Mouse (Mus musculus): ENCODE data around the gene Pde4c. TPM values are rescaled to one million over a fixed set of nuclear protein-coding genes. Genes with fewer than 3 reads are reported as not detected.

The Pde4c gene
- polyA plus RNA-seq, 1 experiment, result not detected

DNA sequence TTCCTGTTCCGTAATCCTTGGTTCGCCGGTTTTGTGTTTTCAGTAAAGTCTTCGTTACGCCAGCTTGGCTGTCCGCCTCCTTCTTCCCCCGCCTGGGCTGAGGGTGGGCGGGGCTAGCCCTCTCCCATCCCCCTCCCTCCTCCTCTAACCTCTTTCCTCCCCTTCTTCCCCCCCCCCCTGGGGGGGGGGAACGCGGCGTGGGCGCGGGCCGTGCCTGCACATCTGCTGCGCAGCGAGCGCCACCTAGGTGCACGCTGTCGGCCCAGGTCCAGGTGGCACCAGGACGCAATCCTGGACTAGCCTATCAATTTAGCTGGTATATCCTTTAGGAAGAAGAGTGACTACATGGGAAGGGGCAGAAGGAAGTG lies 23.0 kb upstream of the Pde4c start:
- Histone ChIP-seq H3K4me3 (ENCODE audit: insufficient read depth, low read depth, low read length) (peak overlapping the region; percentile 81), H3K4me1 (ENCODE audit: control insufficient read depth, insufficient read depth, low read length) (peaks cover 37% of the 10 kb centered on the region), H3K27ac (ENCODE audit: insufficient read depth, low read depth, low read length) (peak overlapping the region; percentile 58)
- under 1% methylated on average over 20 of the region's 20 CpGs for WGBS
- TF ChIP-seq CTCF (IDR thresholded peaks at IDR 0.05; ENCODE audit: insufficient read depth, low read depth, low read length), result peak; percentile 78
- TF ChIP-seq POLR2A (IDR thresholded peaks at IDR 0.05; ENCODE audit: insufficient read depth, low read depth, low read length), result 0 out of 2 replicates have a peak, but pooled peaks have one; percentile 4

DNA sequence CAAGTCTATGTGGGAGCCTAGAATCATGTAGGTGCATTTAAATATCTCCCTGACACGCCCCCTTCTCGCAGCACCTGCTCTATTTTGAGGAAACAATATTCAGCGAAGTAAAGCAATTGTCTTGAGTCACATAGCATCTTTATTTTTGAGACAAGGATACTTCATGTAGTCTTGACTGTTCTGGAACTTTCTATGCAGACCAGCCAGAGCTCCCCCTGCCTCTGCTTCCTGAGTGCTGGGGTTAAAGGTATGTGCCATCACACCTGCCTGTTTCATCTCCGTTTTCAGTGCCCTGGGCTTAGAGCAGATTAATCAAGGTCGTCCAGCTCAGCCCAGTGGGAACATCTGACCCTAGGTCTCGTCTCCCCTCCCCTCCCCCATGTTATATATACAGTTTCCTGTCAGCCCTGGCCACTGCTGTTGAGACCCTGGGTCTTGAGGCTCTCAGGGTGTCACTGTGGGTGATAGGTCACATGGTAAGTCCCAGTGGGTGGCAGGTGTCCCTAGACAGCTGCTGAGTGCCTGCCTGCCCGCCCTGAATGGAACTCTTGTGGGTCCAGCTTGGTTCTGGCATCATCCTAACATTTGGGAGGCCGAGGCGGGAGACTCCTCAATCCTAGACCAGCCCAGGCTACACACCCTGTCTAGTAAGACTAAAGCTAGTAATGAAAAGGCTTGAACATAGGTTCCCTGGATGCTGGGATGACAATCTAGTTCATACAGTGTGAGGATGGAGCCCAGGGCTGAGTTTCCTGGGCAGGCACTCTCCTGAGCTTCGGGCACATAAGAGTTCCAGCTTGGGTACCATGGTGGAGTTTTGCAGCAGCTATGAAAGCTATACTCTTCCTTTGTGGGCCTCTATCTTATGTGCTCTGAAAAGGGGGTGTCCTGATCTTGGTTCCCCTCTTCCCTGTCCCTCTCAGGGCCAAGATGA lies 22.2 kb upstream of the Pde4c start:
- H3K4me1 ChIP-seq (ENCODE audit: control insufficient read depth, insufficient read depth, low read length), result peaks cover 32% of the 10 kb centered on the region
- H3K27ac ChIP-seq (ENCODE audit: insufficient read depth, low read depth, low read length), result peak overlapping the region; percentile 58
- 39% methylated on average over 10 of the region's 10 CpGs for WGBS
- TF ChIP-seq POLR2A (IDR thresholded peaks at IDR 0.05; ENCODE audit: insufficient read depth, low read depth, low read length), result no peak
- no peak for TF ChIP-seq CTCF (IDR thresholded peaks at IDR 0.05; ENCODE audit: insufficient read depth, low read depth, low read length)
- H3K4me3 ChIP-seq (ENCODE audit: insufficient read depth, low read depth, low read length), result peak overlapping the region; percentile 81

DNA sequence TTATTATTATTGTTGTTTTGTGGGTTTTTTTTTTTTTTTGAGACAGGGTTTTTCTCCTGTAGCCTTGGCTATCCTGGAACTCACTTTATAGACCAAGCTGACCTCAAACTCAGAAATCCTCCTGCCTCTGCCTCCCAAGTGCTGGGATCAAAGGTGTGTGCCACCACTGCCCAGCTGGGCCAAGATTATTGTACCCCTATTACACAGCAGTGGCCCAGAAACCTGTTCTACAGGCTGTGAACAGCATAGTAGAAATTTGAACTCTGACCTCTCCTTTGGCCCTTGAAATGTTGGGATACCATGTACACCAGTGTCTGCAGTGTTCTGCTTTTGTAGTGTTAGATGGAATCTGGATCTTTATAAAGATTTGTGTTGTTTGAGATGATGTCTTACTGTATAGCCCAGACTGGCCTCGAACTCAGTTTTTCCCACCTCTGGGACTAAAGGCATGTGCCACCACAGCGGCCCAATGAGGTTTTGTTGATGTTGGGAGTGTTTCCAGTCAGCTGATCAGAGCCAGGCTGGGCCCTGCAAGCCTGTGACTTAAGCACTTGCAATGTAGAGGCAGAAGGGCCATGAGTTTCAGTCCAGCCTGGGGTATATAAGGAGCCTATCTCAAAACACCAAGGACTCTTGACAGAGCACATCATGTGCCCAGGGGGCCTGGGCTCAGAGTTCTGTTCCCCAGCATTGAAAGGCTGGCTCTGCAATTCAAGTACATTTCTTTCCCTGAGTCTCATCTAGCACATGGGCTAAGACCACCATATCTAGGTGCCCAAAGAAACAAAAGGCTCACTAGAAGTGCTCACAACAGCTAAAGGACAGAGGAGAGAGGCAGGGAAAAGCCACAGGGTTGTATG lies 21.3 kb upstream of the Pde4c start:
- TF ChIP-seq CTCF (IDR thresholded peaks at IDR 0.05; ENCODE audit: insufficient read depth, low read depth, low read length) (no peak), POLR2A (IDR thresholded peaks at IDR 0.05; ENCODE audit: insufficient read depth, low read depth, low read length) (no peak)
- Histone ChIP-seq H3K4me3 (ENCODE audit: insufficient read depth, low read depth, low read length) (no peak overlapping the region), H3K4me1 (ENCODE audit: control insufficient read depth, insufficient read depth, low read length) (peaks cover 25% of the 10 kb centered on the region), H3K27ac (ENCODE audit: insufficient read depth, low read depth, low read length) (no peak overlapping the region; the same call in 1 of the 2 replicates)
- 55% methylated on average over 2 of the region's 2 CpGs for WGBS

DNA sequence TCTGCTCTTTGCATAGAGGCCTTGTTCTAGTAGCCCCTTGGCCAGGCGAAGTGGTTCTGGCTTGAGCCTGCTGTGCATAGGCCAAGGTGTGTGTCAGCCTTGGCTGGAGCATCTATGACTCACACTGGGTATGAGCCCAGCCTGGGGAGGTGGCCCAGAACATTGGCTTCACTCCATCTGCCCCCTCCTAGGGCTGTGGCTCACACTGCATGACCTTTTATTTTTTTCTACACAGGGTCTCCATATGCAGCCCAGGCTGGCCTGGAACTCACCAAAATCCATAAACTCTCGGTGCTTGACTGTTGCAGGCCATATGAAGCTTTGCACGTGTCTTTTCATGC lies 20.7 kb upstream of the Pde4c start:
- TF ChIP-seq POLR2A (IDR thresholded peaks at IDR 0.05; ENCODE audit: insufficient read depth, low read depth, low read length) (no peak), CTCF (IDR thresholded peaks at IDR 0.05; ENCODE audit: insufficient read depth, low read depth, low read length) (no peak)
- Histone ChIP-seq H3K4me3 (ENCODE audit: insufficient read depth, low read depth, low read length) (no peak overlapping the region), H3K27ac (ENCODE audit: insufficient read depth, low read depth, low read length) (no peak overlapping the region; the same call in 1 of the 2 replicates), H3K4me1 (ENCODE audit: control insufficient read depth, insufficient read depth, low read length) (peaks cover 22% of the 10 kb centered on the region)
- 48% methylated on average over 3 of the region's 3 CpGs for WGBS

DNA sequence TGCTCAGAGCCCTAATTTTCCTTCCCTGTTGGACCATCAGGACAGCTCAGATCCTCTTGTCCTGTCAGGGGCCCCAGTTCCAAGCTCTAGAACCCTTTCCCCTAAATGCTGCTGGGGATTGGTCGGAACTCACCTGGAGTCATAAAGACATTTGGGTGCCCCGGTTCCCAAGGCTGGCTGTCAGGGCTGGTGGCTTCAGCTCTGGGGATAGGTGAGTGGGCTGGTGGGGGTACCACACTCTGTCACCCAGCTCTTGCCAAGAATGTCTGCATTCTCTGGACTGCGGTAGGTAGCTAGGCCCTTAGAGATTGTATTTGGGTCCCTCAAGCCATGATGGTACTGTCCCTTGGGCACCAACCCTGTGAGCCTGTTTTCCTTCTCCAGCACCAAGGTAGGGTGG lies 20.2 kb upstream of the Pde4c start, which contains the start of gene Iqcn:
Gene Iqcn, plus strand, starts transcription at position 171 of the 400 bp plus-strand sequence.
- TF ChIP-seq POLR2A (IDR thresholded peaks at IDR 0.05; ENCODE audit: insufficient read depth, low read depth, low read length), result no peak
- TF ChIP-seq CTCF (IDR thresholded peaks at IDR 0.05; ENCODE audit: insufficient read depth, low read depth, low read length), result no peak
- Histone ChIP-seq H3K4me1 (ENCODE audit: control insufficient read depth, insufficient read depth, low read length) (peaks cover 20% of the 10 kb centered on the region), H3K4me3 (ENCODE audit: insufficient read depth, low read depth, low read length) (no peak within 1 kb of the TSS), H3K27ac (ENCODE audit: insufficient read depth, low read depth, low read length) (no peak within 1 kb of the TSS; the same call in 1 of the 2 replicates)
- WGBS, result 89% methylated on average over 3 of the region's 3 CpGs

DNA sequence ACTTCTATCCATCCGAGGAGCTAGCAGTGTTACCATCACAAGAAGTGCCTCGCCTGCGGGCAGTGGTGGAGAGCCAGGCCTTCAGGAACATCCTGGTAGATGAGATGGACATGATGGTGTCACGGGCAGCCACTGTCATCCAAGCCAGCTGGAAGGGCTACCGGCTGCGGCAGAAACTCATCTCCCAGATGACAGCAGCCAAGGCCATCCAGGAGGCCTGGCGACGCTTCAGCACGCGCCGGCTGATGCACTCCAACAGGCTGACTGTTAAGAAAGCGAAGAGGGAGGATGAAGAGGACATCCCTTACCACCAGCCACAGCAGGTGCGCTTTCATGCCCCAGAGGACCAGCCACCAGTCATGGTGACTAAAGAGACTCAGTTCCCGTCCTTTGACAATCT lies 15.2 kb upstream of the Pde4c start:
- TF ChIP-seq POLR2A (IDR thresholded peaks at IDR 0.05; ENCODE audit: insufficient read depth, low read depth, low read length) (no peak), CTCF (IDR thresholded peaks at IDR 0.05; ENCODE audit: insufficient read depth, low read depth, low read length) (no peak)
- Histone ChIP-seq H3K4me3 (ENCODE audit: insufficient read depth, low read depth, low read length) (no peak overlapping the region), H3K4me1 (ENCODE audit: control insufficient read depth, insufficient read depth, low read length) (peaks cover 4% of the 10 kb centered on the region; the same call in 1 of the 2 replicates), H3K27ac (ENCODE audit: insufficient read depth, low read depth, low read length) (no peak overlapping the region)
- WGBS, result 89% methylated on average over 14 of the region's 14 CpGs

DNA sequence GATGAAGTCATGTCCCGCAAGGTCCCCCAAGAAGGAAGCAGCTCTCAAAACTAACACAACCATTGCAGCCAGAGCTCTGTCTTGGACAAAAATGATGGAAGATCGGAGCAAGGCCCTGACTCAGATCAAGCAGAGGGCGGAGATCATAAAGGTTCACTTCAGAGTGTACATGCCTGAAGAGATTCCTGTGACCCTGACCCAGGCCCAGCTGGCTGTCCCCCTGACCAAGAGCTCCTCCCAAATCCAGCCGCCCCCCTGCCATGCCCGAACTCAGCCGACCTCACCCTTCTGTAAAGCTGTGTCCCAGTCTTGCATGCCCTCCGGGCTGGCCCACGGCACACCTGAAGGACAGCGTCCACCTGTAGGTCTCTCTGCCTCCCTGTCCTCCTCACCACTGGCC lies 13.7 kb upstream of the Pde4c start:
- no peaks in the 10 kb centered on the region for H3K4me1 ChIP-seq (ENCODE audit: control insufficient read depth, insufficient read depth, low read length)
- TF ChIP-seq POLR2A (IDR thresholded peaks at IDR 0.05; ENCODE audit: insufficient read depth, low read depth, low read length) (no peak), CTCF (IDR thresholded peaks at IDR 0.05; ENCODE audit: insufficient read depth, low read depth, low read length) (no peak)
- no peak overlapping the region for H3K27ac ChIP-seq (ENCODE audit: insufficient read depth, low read depth, low read length)
- 93% methylated on average over 9 of the region's 9 CpGs for WGBS
- H3K4me3 ChIP-seq (ENCODE audit: insufficient read depth, low read depth, low read length), result no peak overlapping the region

DNA sequence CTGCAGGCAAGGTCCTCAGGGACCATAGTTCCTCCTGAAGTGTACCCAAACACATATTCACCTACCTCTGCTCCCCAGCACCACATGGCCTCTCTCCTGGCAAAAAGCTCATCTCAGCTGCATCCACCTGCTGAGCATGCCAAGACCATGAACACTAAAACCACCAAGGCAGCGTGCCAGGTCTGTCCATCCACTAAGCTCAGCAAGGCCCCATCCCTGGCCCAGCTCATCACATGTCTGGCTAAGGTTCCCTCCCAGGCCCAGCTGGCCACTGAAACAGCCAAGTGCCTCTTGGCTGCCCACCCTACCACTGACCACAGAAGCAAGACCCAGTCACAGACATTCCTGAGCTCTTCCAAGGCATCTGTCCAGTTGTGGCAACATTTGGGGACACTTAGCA lies 13.2 kb upstream of the Pde4c start:
- no peak overlapping the region for H3K4me3 ChIP-seq (ENCODE audit: insufficient read depth, low read depth, low read length)
- no peak overlapping the region for H3K27ac ChIP-seq (ENCODE audit: insufficient read depth, low read depth, low read length)
- no peak for TF ChIP-seq POLR2A (IDR thresholded peaks at IDR 0.05; ENCODE audit: insufficient read depth, low read depth, low read length)
- TF ChIP-seq CTCF (IDR thresholded peaks at IDR 0.05; ENCODE audit: insufficient read depth, low read depth, low read length), result no peak
- H3K4me1 ChIP-seq (ENCODE audit: control insufficient read depth, insufficient read depth, low read length), result no peaks in the 10 kb centered on the region
- 76% methylated on average over 1 of the region's 1 CpGs for WGBS

DNA sequence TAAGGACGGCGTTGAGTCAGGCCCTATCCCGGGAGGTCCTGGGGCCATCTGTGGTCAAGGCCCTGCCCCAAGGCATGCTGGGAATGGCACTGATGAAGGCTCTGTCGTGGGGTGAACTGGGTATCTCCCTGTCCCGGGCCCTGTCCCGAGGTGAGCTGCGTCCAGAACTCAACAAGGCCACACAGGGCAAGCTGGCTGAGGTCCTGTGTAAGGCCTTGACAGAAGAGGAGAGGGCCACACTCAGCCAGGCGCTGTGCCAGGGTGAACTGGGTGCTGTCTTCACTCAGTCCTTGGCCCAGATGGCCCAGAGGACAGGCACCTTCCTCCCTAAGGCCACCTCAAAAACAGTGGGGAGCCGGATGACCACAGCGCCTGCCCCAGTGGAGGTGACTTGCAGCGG lies 12.5 kb upstream of the Pde4c start:
- H3K4me1 ChIP-seq (ENCODE audit: control insufficient read depth, insufficient read depth, low read length), result no peaks in the 10 kb centered on the region
- no peak for TF ChIP-seq CTCF (IDR thresholded peaks at IDR 0.05; ENCODE audit: insufficient read depth, low read depth, low read length)
- TF ChIP-seq POLR2A (IDR thresholded peaks at IDR 0.05; ENCODE audit: insufficient read depth, low read depth, low read length), result no peak
- WGBS, result 84% methylated on average over 11 of the region's 11 CpGs
- H3K27ac ChIP-seq (ENCODE audit: insufficient read depth, low read depth, low read length), result no peak overlapping the region
- no peak overlapping the region for H3K4me3 ChIP-seq (ENCODE audit: insufficient read depth, low read depth, low read length)
